Mouse (Mus musculus) cerebellum, adult 8-10 months (tissue): ENCODE data around the gene Aip.
A peak's percentile ranks its signal among the peaks of the same experiment; 100 is the strongest.
"Not testable (repeated sequence)": the region's sequence is repeated elsewhere in the genome, so short reads cannot be mapped to it uniquely, and the experiment has no call there.

ENCODE experiments used
- DNase-seq: peaks from one replicate; pipeline ENCODE4 v3.0.0; 2022

Gene Aip

GRCm38 (mm10) chr19:4134354-4134753 is 8.7 kb upstream of the Aip start:
- no peak for DNase-seq

- DNase-seq: no peak
Observed at GRCm38 (mm10) chr19:4131768-4132167, 6.1 kb upstream of the Aip start.

GRCm38 (mm10) chr19:4131075-4131474 is 5.4 kb upstream of the Aip start:
- no peak for DNase-seq

GRCm38 (mm10) chr19:4130106-4130505 is 4.4 kb upstream of the Aip start:
- no peak for DNase-seq

- DNase-seq: no peak
Observed at GRCm38 (mm10) chr19:4129462-4129861, 3.8 kb upstream of the Aip start.

GRCm38 (mm10) chr19:4126759-4127495 is 1.3 kb upstream of the Aip start:
- no peak for DNase-seq

GRCm38 (mm10) chr19:4125268-4125667 is 390 bp downstream of the Aip start:
- not testable (repeated sequence) for DNase-seq

GRCm38 (mm10) chr19:4124432-4124831 is 1.2 kb downstream of the Aip start:
- no peak for DNase-seq

- DNase-seq: no peak
Observed at GRCm38 (mm10) chr19:4122411-4123370, 3.0 kb downstream of the Aip start.

- not testable (repeated sequence) for DNase-seq
Observed at GRCm38 (mm10) chr19:4121896-4122295, 3.8 kb downstream of the Aip start.

- peak; percentile 98 for DNase-seq
Observed at GRCm38 (mm10) chr19:4121097-4121805, 4.4 kb downstream of the Aip start.

GRCm38 (mm10) chr19:4120496-4120895 is 5.2 kb downstream of the Aip start:
- no peak for DNase-seq

GRCm38 (mm10) chr19:4119716-4120487 is 5.8 kb downstream of the Aip start:
- no peak for DNase-seq

GRCm38 (mm10) chr19:4118350-4118749 is 7.3 kb downstream of the Aip start:
- no peak for DNase-seq

- DNase-seq: no peak
Observed at GRCm38 (mm10) chr19:4117006-4117405, 8.7 kb downstream of the Aip start.

GRCm38 (mm10) chr19:4115816-4116215 is 9.8 kb downstream of the Aip start:
- no peak for DNase-seq

- DNase-seq: no peak
Observed at GRCm38 (mm10) chr19:4115144-4115543, 10.5 kb downstream of the Aip start.

- no peak for DNase-seq
Observed at GRCm38 (mm10) chr19:4114551-4114950, 11.1 kb downstream of the Aip start.

GRCm38 (mm10) chr19:4113806-4114230 is 11.8 kb downstream of the Aip start:
- no peak for DNase-seq

GRCm38 (mm10) chr19:4113186-4113805 is 12.4 kb downstream of the Aip start:
- DNase-seq: peak; percentile 97

GRCm38 (mm10) chr19:4112063-4112960 is 13.3 kb downstream of the Aip start:
- no peak for DNase-seq
